Mouse (Mus musculus): ENCODE measurements around the gene Fgfr2.

Gene Fgfr2

DNA sequence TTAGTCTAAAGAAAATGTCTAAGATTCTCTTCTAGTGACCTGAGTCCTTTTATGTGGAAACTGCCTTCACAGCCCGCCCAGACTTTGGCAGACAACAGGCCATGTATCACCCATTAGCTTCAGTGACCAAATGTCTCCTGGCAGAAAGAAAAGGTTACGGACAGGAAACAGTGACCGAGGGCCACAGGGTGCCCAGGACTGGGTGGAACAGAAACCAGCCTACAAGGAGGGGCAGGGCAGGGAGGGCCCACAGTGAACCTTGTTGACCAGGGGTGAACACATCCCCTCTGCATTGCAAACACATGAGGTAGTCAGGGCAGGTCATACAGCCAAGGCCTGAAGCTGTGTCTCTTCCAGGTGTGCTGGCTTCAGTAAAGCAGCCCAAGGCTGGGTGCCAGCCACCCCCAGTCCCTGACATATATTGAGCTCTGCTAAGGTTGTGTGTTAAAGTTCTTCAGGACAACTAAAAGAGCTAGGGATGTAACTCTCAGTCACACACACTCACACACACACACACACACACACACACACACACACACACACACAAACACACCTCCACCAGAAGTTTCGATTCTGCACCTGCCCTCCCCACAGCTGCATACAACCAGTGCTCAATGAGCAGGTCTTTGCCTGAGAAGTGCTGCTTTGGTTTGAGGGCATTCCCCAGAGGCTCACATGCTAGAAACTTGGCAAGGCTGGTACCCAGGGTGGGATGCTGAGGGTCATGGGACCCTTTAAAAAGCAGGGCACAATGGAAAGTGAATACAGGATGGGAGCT lies 855.2 kb downstream of the Fgfr2 start:
- no peak for DNase-seq (ENCODE audit: low read depth)

DNA sequence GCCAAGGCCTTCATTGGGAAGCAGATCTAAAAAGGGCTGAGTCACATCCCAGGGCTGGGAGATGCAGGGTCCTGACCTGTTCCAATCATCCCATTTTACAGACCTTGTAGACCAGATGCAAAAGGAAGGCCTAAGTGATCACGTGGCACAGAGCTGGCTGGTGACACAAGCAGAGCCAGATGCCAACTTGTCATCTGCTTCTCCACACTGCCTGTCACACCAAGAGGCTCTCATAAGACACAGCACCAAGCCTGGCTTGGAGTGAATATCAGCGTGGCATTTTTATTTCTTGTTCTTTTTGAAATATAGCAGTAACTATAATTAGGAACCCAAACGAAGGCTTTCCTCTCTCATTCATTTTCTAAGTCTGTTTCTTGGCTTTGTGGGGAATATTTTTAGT lies 858.4 kb downstream of the Fgfr2 start:
- no peak for DNase-seq (ENCODE audit: low read depth)

DNA sequence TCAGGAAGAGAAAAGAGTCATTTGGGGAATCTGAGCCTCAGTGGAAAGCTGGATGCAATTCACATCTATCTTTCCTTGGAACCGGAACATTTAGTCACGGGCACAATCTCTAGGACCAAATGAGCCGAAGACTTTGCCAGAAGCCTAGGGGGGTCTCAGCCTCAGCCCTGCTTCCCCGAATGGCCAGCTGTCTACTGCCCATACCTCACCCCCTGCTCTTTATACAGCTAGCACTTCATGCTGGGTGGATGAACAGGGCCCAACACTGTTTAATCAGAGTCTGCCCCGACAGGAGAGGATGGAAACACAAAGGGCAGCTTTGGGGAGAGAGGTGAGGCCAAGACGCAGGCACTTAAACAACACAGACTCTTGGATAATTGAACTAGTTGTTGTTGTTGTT lies 860.0 kb downstream of the Fgfr2 start:
- DNase-seq (ENCODE audit: low read depth), result no peak

DNA sequence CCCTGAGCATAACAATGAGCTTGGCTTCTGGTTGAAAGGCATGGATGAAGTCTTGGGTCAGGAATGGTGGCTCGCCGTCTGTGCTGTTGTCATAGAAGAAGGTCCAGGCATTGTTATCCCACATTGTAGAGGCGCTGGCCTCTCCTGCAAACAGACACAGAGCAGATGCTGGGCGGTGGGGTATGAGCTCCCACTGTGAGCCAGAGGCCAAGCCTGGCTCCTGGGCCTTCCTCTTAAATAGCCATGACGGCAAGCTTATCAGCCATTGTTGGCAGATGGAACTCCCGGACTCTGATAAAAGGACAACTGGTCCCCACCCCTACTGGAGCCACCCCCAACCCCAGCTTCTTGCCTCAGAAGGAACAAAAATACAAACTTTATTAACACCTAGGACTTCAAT lies 860.5 kb downstream of the Fgfr2 start:
- DNase-seq (ENCODE audit: low read depth), result no peak

DNA sequence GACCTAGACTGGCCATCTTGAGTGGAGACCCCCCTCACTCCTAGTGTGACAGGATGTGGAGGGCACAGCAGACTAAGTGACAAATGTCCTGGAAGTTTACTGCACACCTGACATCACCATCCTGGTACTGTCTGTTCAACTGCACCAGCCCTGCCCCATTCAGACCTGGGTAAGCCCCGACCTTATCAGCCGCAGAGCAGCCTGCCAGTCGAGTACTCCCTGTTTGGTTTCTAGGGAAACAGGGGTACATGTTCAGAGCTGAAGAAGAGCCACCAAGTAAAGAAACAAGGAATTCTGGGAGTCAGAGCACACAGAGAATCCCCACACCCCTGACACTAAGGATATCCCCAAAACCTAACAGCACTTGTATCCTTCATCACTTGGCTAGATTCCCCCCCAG lies 861.3 kb downstream of the Fgfr2 start:
- no peak for DNase-seq (ENCODE audit: low read depth)

DNA sequence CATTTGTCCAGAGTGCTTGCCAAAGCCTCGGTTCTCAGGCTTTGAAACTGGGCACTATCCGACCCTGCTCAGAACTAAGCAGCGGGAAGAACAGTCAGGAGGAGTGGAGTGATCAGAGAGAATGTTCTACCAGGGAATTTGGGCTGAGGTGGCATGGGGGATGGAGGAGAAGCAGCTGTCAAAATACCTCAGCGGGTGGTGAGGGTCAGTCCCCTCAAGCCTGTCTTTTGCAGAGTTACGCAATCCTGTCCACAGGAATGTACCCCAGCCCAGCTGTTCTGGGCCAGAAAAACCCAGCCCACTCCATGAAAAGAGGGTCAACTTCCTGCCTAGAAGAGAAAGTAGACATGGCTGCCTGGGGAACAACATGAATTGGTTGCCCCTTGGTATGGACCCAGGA lies 862.5 kb downstream of the Fgfr2 start:
- no peak for DNase-seq (ENCODE audit: low read depth)

DNA sequence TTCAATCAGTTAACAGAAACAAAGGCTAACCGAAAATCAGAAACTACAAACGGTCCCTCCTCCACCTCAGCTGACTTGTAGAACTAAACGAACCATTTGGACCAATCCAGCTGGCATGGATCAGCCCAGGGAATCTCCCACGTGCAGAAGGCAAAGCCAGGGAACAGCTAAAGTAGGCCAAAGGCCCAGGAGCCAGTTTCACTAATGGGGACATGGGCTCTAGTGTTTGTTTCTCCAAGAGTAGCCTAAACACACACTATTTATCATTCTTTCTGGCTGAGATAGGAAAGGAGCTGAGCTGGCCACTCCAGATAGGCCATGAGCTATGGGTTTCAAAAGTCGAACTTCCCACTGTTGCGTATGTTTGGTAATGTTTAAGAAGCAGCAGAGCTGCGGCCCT lies 864.3 kb downstream of the Fgfr2 start:
- DNase-seq (ENCODE audit: low read depth), result peak; percentile 9

DNA sequence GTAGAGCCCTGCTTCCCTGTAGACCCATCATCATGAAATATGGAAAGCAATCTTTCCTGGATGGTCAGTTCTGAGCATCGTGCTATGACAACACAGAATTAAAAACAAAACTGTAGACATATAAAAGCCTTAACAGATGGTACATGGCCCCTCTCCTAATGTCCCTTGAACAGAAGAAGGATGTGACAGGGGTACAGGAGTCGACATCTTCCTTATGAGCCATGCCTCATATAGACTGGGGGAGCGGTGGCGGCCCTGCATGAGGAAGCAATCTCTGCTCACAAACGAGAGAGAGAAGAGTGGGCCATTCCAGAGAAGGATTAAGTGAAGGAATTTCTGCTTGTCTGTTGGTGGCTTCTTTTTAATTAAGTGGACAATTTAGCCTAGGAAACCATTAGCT lies 864.9 kb downstream of the Fgfr2 start:
- no peak for DNase-seq (ENCODE audit: low read depth)

DNA sequence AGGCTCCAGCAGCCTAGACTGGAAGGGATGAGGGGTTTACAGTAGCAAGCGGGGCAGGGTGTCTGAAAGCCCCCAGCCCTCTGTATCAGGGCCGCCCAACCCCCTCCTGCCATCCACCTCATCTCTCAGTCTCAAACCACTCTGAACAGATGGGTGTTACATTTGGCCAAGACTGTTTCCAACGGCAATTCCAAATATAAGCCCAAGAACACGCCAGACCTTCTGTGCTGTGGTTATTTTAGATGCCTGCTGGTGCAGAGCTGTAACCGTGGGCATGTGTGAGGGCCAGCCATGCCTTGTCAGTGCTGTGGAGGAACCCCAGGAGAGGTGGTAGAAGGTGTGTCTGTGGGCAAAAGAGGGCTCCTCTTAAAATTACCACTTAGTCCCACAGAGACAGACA lies 869.6 kb downstream of the Fgfr2 start:
- no peak for DNase-seq (ENCODE audit: low read depth)

DNA sequence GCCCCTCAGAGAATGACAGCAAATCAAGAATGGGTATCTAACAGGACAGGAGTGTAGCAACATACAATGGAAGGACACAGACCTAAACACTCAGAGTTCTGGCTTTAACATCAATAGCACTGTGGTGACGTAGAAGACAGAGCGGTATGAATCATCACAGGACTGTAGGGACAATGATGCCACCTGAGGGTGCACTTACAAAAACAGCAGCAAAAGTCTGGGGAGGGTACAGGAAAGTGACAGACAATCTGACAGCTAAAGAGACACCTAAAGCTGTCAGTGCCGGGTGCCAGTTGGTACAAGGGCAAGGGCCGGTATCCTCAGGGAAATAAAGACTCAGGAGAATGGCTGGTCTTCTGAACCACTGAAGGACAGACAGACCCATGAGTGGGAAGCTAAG lies 870.1 kb downstream of the Fgfr2 start:
- DNase-seq (ENCODE audit: low read depth), result no peak

DNA sequence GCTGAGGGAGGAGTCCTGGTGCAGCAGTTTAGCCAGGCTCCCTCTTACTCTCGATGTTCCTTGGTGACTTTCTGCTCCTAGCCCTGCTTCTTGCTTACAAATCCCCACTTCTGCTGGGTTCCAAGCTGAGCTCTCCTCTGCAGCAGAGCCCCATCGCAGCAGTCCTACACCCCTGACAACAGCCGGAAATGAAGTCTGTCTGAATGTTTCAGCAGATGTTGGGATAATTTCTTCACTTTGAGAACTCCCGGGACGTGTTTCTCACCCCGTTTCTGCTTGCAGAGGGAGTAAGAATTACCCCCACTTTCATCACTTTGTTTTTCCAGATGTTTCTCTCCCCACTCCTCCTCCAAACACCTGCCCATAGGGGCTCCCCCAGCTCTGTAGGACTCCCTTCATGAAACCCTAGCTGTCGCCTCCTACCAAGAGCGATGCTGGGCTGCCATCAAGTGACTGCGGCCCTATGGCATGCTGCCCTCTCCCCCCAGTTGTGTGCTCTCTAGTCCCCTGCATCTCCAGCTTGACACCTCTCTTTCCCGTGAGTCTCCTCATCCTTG lies 873.5 kb downstream of the Fgfr2 start:
- no peak for DNase-seq (ENCODE audit: low read depth)

DNA sequence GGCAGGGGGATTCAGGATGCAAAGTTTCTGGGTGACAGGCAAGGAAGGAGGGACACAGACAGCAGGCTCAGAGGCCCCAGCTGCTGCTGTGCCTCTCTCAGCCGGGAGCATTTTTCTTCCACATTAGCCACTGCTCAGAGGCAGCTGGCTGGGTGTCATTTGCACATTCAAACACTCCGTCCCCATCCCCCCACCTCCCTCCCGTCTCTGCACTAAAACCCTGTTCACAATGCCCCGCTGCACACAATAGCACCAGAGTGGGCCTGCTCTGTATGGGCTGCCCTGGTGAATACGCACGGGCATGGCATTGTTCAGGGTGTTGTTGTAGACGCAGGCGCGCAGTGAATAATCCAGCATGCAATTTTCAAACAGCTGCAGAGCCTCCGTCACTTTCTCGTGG lies 875.6 kb downstream of the Fgfr2 start:
- no peak for DNase-seq (ENCODE audit: low read depth)

DNA sequence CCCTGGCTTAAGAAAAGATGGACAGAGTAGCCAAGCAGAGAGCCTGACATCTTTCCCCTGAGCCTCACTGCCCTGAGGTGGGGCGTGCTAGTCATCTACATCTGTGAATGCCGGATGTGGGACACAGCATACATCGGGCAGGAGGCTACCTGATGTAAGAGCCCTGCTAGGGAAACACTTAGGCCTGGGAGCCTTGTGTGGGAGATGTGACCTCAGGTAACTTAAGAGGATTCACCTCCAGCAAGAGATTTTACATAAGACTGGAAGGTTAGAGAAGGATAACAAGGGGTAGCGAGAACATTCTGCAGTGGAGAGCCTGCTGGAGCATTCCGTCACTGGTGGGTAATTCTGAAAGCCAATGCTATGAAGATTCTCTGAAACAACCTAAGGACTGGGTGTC lies 876.1 kb downstream of the Fgfr2 start:
- no peak for DNase-seq (ENCODE audit: low read depth)

DNA sequence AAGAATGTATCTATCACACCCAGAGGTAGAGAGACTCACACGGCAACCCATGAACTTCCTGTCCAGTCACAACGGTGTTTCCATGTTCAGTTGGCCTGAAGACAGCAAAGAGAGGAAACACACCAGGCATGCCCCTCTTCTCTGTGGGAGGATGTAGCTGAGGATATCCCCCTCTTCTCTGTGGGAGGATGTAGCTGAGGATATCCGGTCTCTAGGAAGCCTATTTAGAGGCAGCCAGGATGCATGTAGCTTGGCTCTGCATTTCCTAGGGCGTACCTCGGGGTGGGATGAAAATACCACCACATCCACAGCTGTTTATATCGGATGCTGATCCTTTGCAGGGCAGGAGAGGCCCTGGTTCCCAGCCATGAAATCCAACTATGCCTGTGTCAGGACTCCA lies 877.4 kb downstream of the Fgfr2 start:
- no peak for DNase-seq (ENCODE audit: low read depth)

DNA sequence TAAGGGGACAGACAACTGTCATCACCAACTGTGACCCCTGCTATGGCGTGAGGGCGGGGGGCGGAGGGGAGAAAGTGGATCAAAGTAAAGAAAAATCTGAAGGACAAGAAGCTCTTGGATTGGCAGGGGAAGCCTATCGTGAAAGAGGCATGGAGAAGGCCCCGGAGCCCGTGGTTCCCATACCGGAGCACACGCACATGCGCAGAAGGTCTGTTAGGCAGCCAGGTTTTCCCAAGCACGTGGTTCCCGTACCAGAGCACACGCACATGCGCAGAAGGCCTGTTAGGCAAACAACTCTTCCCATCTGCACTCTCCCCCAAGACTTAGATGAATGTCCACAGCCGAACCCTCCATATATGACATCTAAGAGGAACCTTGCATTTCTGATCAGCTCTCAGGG lies 878.5 kb downstream of the Fgfr2 start:
- DNase-seq (ENCODE audit: low read depth), result no peak

DNA sequence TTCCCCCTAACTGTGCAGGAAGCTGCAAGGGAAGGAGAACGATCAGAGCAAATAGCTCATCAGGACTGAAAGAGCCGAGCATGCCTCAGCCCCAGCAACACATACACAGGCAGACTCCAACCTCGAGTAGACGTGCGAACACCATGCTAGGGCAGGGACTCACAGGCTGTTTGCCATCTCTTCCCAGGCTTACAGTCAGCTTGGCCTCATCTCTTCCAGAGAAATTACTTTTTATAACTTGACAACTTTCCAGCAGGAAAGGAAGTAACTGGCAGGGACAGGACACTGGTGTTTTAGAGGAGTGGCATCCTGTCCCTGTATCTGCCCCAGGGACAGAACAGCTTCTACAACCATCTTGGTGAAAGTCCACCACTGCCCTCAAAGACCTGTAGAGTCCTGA lies 879.9 kb downstream of the Fgfr2 start:
- no peak for DNase-seq (ENCODE audit: low read depth)

DNA sequence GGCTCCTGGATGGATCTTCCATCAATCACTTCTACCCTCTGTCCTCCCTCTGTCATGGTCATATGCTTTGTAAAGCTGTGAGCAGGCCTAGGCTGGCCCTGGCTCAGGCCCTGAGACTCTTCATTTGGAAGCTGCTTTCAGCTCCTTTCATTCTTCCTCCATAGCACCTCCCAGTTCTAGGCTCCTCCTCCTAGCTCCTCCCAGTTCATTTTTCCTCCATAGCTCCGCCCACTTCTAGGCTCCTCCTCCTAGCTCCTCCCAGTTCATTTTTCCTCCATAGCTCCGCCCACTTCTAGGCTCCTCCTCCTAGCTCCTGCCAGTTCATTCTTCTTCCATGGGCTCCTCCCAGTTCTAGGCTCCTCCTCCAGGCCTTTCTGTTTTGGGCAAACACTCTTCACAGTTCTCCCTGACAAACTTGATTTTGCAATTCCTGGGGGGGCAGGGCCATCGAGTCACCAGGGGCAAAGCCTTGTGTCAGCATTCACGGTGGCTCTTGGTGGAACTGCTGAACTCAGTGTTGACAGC lies 880.5 kb downstream of the Fgfr2 start:
- DNase-seq (ENCODE audit: low read depth), result no peak

DNA sequence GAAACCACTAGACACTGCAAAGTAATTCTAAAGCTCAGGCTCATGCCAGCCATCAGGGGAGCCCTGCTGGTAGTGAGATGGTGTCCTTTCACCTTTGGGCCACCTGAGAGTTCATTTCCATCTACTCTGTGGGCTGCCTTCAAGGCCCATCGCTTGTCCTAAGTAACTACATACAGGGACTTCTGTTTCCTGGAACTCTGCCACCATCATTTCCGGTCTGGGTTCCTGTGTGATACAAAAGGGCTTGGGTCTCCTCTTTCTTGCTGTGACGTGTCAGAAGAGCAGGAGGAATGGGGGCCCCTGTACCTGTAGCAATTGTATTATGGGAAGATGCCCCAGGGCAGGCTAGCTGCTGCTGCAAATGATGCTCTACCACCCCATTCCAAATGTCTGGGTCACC lies 884.2 kb downstream of the Fgfr2 start:
- no peak for DNase-seq (ENCODE audit: low read depth)

DNA sequence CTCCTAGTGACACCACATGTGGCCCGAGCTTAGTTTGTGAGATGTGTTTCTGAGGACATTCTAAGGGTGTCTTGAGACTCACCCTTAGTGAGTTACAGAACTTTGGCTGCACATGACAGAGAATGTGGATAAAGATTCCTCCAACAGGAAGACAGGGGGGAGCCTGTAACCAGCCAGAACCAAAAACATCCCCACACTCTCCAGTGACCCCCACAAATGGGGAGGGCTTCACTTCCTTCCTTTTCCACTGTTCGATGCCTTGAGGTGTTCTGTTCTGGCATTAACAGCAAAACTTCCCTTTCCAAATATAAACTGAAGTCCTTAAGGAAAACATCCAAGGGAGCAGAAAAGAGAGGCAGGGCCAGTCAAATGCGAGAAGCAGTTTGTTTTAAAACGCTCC lies 886.0 kb downstream of the Fgfr2 start:
- no peak for DNase-seq (ENCODE audit: low read depth)

DNA sequence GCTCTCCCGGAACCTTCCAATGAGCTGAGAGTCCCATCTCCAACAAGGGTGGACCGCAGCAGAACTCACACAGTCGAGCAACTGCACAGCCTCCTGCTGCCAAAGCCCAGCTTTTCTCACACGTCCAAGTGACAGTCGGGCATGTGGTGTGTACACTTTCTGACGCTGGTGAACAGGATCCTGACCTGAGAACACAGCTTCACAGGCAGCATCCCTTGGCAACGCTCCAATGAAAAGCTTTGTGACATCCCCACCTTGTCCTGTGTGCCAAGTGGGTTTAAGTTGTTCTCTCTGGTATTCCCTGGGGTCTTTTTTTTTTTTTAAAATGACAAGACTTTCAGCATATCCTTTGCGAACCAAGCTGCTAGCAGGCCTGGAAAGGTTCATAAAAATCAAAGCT lies 886.4 kb downstream of the Fgfr2 start:
- no peak for DNase-seq (ENCODE audit: low read depth)

DNA sequence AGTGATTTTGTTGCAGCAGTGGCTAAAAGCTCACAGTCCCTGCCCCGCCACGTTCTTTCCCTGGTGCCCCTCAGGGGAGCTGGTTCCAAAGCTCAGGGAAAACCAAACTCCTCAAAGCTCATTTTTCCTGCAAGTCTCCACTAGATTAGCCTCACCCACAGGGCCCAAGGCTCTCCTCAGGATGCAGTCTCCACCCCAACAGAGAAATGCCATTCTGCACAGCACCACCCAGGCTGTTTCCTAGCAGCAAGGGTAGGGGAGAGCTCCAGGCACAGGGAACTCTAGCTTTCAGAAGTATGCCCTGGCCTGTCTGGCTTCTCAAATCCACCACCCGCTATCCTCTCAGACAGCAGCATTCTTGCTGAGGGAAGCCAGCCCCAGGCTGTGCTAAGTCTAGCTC lies 888.9 kb downstream of the Fgfr2 start:
- DNase-seq (ENCODE audit: low read depth), result no peak

DNA sequence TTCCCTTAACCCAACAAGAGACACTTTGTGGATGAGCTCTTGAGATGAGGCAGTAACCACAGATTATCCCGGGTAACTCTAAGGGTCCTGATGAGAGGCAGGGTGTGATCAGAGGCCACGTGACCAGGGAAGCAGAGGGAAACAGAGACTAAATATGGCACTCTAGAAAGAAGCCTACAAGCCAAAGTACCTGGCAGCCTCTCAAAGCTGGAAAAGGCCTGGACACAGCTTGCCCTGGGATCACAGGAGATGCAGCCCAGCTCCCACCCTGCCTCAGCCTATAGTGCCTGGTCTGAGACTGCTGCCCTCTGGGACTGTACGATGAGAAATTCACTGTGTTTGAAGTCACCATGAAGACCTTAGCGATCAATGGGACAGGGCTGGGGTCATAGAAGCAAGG lies 889.4 kb downstream of the Fgfr2 start:
- no peak for DNase-seq (ENCODE audit: low read depth)

DNA sequence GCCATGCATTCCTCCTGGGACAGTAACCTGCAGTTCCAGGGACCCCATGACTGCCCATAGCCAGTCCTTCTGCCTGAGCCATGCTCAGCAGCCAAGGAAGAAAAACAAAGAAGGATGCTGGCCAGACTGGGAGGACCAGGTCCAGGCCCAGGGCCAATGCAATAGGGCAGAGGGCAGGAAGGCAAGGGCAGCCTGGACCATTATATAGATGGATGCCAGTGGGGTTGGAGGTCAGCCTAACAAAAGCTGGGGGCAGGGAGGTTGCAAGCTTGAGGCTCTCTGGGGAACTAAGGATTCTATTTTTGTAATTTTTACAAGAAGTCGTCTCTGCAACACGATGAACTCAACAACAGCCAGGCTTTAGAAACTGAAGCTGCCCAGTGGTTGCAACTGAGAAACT lies 890.2 kb downstream of the Fgfr2 start:
- no peak for DNase-seq (ENCODE audit: low read depth)

DNA sequence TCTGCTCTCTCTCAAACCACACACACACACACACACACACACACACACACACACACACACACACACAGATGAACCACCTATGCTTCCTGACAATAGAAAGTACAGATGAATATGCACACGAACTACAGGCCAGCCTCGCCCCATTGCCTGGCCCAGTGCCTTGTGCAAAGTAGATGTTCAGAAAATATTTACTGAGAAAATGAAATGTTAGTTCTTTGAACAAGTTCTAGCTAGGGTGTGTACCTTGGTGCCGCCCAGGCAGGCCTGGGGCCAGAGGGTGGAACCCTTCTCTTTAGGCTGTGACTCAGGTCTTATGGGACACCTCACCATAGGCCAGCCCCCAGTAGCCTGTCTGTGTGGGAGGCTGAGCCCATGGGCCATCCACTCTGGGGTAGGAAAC lies 891.7 kb downstream of the Fgfr2 start:
- DNase-seq (ENCODE audit: low read depth), result no peak

Measured in fibroblast of lung, adult 2 months (primary cell).